Mouse (Mus musculus) myocyte (in vitro differentiated cells): ENCODE data around the gene Fam25c.

Experiments
- CEBPB ChIP-seq: IDR thresholded peaks from 2 replicates; pipeline ENCODE4 v1.6.1; 2011; ENCODE audit warnings: mild to moderate bottlenecking, moderate library complexity; ENCODE audit not compliant: poor library complexity, insufficient read depth, severe bottlenecking
- POLR2A ChIP-seq: IDR thresholded peaks from one replicate; pipeline ENCODE4 v1.6.1; 2011; ENCODE audit warnings: low read depth, mild to moderate bottlenecking, control low read depth, moderate library complexity; ENCODE audit not compliant: insufficient read length
- TCF12 ChIP-seq: IDR thresholded peaks from one replicate; pipeline ENCODE4 v1.6.1; 2011; ENCODE audit warnings: mild to moderate bottlenecking, control low read depth; ENCODE audit not compliant: poor library complexity, insufficient read depth, severe bottlenecking
- USF1 ChIP-seq: IDR thresholded peaks from one replicate; pipeline ENCODE4 v1.6.1; 2011; ENCODE audit warnings: low read depth, mild to moderate bottlenecking, control low read depth, moderate library complexity

- TF ChIP-seq USF1 (no peak), POLR2A (no peak), TCF12 (no peak), CEBPB (no peak)
Measured at GRCm38 (mm10) chr14:34401135-34401534, 45.9 kb upstream of the Fam25c start.
